Mouse (Mus musculus): ENCODE measurements around the gene S1pr2. TPM values are rescaled to one million over a fixed set of nuclear protein-coding genes. Genes with fewer than 3 reads are reported as not detected.

The S1pr2 gene
- 39.4 and 40.1 TPM in 2 replicates for polyA plus RNA-seq (2015; fragmentation: Nextera tagmentation; extraction: Ambion mirVana)

DNA sequence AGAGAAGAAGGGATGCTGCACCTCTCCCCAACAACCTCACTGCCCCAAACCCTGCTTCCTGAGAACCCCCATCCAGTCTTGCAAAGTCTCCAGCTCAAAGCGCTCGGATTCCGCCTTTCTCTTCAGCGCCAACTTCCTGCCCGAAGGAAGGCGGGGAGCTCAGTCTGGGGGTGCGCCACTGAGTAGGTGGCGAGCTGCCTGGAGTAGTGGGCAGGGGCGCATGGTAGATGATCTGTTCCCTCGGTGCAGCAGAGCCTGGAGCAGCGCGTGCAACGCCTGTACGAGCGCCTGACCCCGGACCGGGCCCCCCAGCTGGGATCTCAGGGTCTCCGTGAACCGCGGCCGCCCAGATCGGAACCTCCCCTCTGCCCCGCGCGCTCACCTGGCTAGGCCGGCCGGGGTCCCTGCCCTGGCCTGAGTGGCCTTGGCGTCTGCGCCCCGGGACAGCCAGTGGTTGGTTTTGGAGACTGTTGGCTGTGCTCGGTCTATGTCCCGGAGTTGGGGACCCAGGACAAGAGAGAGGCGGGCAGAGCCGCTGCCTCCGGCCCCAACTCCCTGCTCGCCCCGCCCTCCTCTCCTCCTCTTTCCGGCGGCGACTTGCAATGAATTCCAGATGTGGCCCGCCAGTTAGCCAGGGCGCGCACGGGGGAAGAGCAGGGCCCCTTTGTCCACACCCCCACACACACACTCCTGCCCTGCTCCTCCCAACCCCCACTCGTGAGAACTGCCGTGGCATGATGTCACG, at the start of gene S1pr2:
Gene S1pr2 (minus strand): TSS at position 566 of the 745 bp plus-strand sequence.
- peak within 1 kb of the TSS; percentile 95 for H3K27ac ChIP-seq
- WGBS, result under 1% methylated on average over 47 of the region's 47 CpGs

DNA sequence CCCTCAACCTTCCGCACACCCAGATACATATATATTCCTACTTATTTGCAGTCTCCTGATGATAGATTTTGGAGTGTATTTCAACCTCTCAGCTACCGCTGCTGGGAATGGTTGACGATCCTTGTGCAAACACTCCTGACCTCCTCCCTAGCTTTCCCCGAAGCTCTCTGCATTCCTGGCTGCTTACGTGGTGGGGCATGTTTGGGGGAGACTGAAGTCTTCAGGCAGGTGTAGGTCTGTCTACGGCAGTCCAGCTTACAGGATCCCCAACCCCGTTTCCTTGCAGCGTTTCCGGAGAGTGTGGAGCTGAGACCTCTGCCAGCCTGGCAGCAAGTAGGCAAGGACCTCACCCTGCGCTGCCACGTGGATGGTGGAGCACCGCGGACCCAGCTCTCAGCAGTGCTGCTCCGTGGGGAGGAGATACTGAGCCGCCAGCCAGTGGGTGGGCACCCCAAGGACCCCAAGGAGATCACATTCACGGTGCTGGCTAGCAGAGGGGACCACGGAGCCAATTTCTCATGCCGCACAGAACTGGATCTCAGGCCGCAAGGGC, 48.8 kb upstream of the S1pr2 start:
- no peak for ATAC-seq (ENCODE audit: insufficient read depth, low FRiP score, low read depth)
- Histone ChIP-seq H3K36me3 (no peaks in the 10 kb centered on the region), H3K27me3 (replicated peaks) (peaks cover 11% of the 10 kb centered on the region), H3K27ac (peak overlapping the region; percentile 57; the same call in 1 of the 2 replicates), H3K4me3 (replicated peaks) (0 out of 2 replicates have a peak overlapping the region, but pooled peaks have one; percentile 5), H3K4me1 (peaks cover 15% of the 10 kb centered on the region), H3K9ac (no peak overlapping the region), H3K4me2 (peak overlapping the region; percentile 33), H3K9me3 (no peaks in the 10 kb centered on the region)
- WGBS, result 55% methylated on average over 19 of the region's 19 CpGs

More for the DNA sequence above, at the start of gene S1pr2:
- no peaks in the 10 kb centered on the region for H3K27me3 ChIP-seq (replicated peaks)
- H3K4me3 ChIP-seq (replicated peaks), result peak within 1 kb of the TSS; percentile 91
- H3K9me3 ChIP-seq, result no peaks in the 10 kb centered on the region
- ATAC-seq (ENCODE audit: insufficient read depth, low FRiP score, low read depth), result peak; percentile 56
- H3K9ac ChIP-seq, result peak within 1 kb of the TSS; percentile 87
- no peaks in the 10 kb centered on the region for H3K36me3 ChIP-seq
- H3K4me2 ChIP-seq, result peak within 1 kb of the TSS; percentile 76
- peaks cover 49% of the 10 kb centered on the region for H3K4me1 ChIP-seq

DNA sequence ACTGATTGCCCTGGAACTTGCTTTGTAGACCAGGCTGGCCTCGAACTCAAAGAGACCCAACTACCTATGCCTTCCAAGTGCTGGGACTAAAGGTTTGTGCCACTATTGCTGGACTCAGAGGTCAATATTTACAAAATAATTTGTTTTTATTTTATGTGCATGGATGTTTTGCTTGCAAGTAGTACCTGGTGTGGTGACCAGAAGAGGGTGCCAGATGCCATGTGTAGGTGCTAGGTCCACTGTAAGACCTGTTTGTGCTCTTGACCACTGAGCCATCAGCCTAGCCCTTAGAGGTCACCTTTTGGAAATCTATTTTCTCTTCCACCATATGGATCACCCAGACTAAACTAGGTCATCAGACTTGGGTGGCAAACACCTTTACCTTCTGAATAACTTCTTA, 46.1 kb upstream of the S1pr2 start:
- H3K27me3 ChIP-seq (replicated peaks), result 0 out of 2 replicates have a peak, but pooled peaks cover 3% of the 10 kb centered on the region
- no peak for ATAC-seq (ENCODE audit: insufficient read depth, low FRiP score, low read depth)
- no peak overlapping the region for H3K4me2 ChIP-seq
- no peak overlapping the region for H3K4me3 ChIP-seq (replicated peaks)
- H3K9ac ChIP-seq, result no peak overlapping the region
- WGBS, result 85% methylated on average over 1 of the region's 1 CpGs
- no peaks in the 10 kb centered on the region for H3K9me3 ChIP-seq
- H3K27ac ChIP-seq, result no peak overlapping the region
- H3K36me3 ChIP-seq, result no peaks in the 10 kb centered on the region
- no peaks in the 10 kb centered on the region for H3K4me1 ChIP-seq

DNA sequence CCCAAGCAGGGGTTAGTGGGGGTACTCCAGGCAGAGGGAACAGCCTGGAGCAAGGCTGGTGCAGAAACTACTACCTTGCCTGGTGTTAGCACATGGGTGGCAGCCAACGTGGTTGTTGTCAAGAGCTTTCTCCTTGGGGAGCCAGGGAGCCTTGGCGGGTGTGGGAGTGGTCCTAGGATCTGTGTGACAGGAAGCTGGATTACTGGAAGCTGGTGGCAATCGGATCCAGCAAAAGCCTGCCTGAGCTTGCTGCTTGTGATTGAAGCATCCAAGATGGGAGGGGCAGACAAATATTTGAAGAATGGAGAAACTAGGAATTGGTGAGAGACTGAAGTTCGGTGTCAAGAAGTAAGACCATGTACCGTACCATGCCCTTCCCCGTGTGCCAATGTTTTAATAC, 45.7 kb upstream of the S1pr2 start:
- no peak overlapping the region for H3K4me2 ChIP-seq
- no peak for ATAC-seq (ENCODE audit: insufficient read depth, low FRiP score, low read depth)
- WGBS, result 42% methylated on average over 6 of the region's 6 CpGs
- no peak overlapping the region for H3K27ac ChIP-seq
- no peak overlapping the region for H3K9ac ChIP-seq
- H3K9me3 ChIP-seq, result no peaks in the 10 kb centered on the region
- no peak overlapping the region for H3K4me3 ChIP-seq (replicated peaks)
- peaks cover 5% of the 10 kb centered on the region; the same call in 1 of the 2 replicates for H3K27me3 ChIP-seq (replicated peaks)
- no peaks in the 10 kb centered on the region for H3K36me3 ChIP-seq
- H3K4me1 ChIP-seq, result peaks cover 4% of the 10 kb centered on the region; the same call in 1 of the 2 replicates

DNA sequence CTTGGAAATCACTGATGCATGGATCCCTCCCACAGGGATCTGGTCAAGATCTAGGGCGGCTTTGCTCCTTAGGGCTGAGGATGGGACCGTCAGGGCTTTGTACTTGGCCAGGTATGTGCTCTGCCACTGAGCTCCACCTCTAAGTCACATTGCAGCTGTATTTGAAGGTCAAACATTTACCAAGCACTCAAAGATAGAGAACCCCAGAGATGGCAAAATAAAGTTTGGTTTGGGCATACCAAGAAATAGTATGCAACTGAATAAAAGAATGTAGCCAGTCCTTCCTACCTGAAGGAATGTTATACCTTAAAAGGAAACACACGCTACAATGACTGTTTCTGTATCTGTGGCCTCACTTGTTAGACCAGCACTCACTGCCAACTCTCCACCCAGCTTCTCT, 44.8 kb upstream of the S1pr2 start:
- Histone ChIP-seq H3K9me3 (no peaks in the 10 kb centered on the region), H3K27me3 (replicated peaks) (peaks cover 13% of the 10 kb centered on the region; the same call in 1 of the 2 replicates), H3K4me2 (no peak overlapping the region), H3K27ac (no peak overlapping the region), H3K4me3 (replicated peaks) (no peak overlapping the region), H3K9ac (no peak overlapping the region), H3K4me1 (peaks cover 13% of the 10 kb centered on the region), H3K36me3 (no peaks in the 10 kb centered on the region)
- WGBS, result 75% methylated on average over 3 of the region's 3 CpGs
- ATAC-seq (ENCODE audit: insufficient read depth, low FRiP score, low read depth), result no peak

DNA sequence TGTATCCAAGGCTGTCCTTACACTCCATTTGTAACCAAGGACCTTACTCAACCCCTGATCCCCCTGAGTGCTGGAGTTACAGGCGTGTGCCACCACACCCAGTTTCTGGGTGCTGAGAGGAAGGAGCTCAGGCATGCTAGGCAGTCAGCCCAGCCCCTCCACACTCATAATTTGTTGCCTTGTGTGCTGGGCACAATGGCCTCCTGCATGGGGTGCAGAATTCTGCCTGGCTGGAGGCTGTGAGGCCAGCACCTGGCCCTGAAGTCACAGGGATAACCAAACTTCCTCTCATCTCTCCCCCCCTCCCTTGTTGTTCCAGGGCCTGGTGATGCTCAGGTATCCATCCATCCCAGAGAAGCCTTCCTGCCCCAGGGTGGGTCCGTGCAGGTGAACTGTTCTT, 42.0 kb upstream of the S1pr2 start:
- no peak overlapping the region for H3K27ac ChIP-seq
- ATAC-seq (ENCODE audit: insufficient read depth, low FRiP score, low read depth), result no peak
- H3K4me3 ChIP-seq (replicated peaks), result no peak overlapping the region
- peaks cover 28% of the 10 kb centered on the region for H3K4me1 ChIP-seq
- H3K36me3 ChIP-seq, result no peaks in the 10 kb centered on the region
- H3K9me3 ChIP-seq, result no peaks in the 10 kb centered on the region
- no peak overlapping the region for H3K4me2 ChIP-seq
- H3K9ac ChIP-seq, result no peak overlapping the region; the same call in 1 of the 2 replicates
- WGBS, result 68% methylated on average over 2 of the region's 2 CpGs
- peaks cover 18% of the 10 kb centered on the region; the same call in 1 of the 2 replicates for H3K27me3 ChIP-seq (replicated peaks)

DNA sequence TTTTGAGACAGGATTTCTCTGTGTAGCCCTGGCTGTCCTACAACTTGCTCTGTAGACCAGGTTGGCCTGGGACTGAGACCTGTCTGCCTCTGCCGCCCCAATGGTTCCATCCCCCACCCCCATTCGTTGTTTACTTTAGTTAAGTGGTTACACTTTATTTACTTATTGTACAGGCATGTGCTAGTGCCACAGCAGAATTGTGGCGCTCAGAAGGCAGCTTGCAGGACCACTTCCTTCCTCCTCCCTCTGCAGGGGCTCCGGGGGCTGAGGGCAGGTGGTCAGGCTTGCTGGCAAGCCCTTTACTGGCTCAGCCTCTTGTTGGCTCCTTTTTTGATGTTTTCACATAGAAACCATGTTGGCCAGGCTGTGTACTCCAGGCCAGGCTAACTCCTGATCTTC, 40.6 kb upstream of the S1pr2 start:
- 35% methylated on average over 4 of the region's 4 CpGs for WGBS
- Histone ChIP-seq H3K9me3 (no peaks in the 10 kb centered on the region), H3K27ac (no peak overlapping the region), H3K9ac (no peak overlapping the region), H3K4me1 (peaks cover 31% of the 10 kb centered on the region), H3K4me2 (peak overlapping the region; percentile 72; the same call in 1 of the 2 replicates), H3K36me3 (no peaks in the 10 kb centered on the region), H3K4me3 (replicated peaks) (peak overlapping the region; percentile 46; the same call in 1 of the 2 replicates), H3K27me3 (replicated peaks) (peaks cover 18% of the 10 kb centered on the region; the same call in 1 of the 2 replicates)
- no peak for ATAC-seq (ENCODE audit: insufficient read depth, low FRiP score, low read depth)

DNA sequence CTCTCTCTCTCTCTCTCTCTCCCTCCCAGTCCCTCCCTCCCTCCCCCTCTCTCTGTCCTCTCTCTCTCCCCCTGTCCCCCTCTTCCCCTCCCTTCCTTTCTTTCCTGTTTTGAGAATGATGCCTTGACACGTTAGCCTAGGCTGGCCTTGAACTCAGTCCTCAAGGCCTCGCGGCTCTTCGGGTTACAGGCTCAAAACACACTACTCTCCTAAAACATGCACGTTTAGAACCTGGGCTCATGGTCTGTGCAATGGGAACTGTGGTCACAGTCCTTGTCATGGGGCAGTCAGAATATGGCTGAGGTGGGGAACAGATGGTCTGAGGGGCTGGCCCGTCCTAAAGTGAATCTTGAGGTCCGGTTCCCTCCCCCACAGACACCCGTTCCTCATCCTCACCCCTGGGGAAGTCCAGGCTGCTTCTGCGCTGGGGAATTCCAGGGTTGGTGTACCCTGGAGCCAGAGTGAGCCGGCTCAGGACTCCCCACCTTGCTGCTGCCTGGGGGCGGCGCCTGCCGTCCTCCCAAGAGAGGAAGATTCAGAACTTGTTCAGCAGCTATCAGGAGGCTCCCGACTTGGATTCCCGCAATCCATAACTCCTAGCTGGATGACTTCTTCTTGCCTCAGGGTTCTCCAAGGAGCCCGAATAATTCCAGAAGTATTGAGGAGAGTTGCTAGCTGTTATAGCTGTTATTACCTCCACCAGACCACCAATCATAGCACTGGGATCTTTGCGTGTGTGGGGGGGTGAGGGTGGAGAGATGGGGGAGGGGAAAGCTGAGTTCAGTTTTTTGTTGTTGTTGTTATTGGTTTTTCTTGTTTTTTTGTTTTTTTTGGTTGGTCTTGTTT, 40.0 kb upstream of the S1pr2 start:
- ATAC-seq (ENCODE audit: insufficient read depth, low FRiP score, low read depth), result no peak
- Histone ChIP-seq H3K36me3 (no peaks in the 10 kb centered on the region), H3K4me2 (peak overlapping the region; percentile 72), H3K27me3 (replicated peaks) (peaks cover 18% of the 10 kb centered on the region; the same call in 1 of the 2 replicates), H3K4me3 (replicated peaks) (peak overlapping the region; percentile 46), H3K4me1 (peaks cover 34% of the 10 kb centered on the region), H3K9me3 (no peaks in the 10 kb centered on the region), H3K9ac (no peak overlapping the region), H3K27ac (0 out of 2 replicates have a peak overlapping the region, but pooled peaks have one; percentile 55)
- WGBS, result 7% methylated on average over 17 of the region's 17 CpGs

DNA sequence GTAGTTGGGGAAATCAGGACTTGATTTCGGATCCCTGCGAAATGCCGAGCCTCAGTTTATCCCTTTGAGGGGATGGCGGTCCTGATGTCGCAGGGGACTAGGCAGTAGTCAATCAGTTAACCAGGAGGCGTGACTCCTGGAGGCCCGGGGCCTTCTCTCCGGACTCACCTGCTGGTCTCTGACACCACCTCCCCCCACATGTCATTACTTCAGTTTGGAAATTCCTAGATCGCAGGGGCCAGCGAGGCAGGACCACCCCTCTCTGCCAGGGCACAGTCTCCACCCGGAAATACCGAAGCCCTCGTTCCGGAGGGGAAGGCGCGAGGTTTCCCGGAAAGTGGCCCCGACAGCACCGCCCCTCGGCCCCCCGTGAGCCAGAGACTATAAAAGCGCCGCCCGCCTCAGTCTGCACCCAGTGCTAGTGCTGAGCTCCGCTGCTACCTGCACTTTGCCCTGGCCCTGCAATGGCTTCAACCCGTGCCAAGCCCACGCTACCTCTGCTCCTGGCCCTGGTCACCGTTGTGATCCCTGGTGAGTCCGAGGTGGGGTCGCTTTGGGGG, 39.1 kb upstream of the S1pr2 start, which contains the start of gene Icam1:
Gene Icam1 (plus strand): TSS at position 415 of the 560 bp plus-strand sequence.
- Histone ChIP-seq H3K27me3 (replicated peaks) (peaks cover 18% of the 10 kb centered on the region; the same call in 1 of the 2 replicates), H3K27ac (peak within 1 kb of the TSS; percentile 55), H3K9me3 (no peaks in the 10 kb centered on the region), H3K36me3 (no peaks in the 10 kb centered on the region), H3K4me1 (peaks cover 34% of the 10 kb centered on the region), H3K4me2 (peak within 1 kb of the TSS; percentile 72), H3K4me3 (replicated peaks) (peak within 1 kb of the TSS; percentile 46), H3K9ac (no peak within 1 kb of the TSS)
- ATAC-seq (ENCODE audit: insufficient read depth, low FRiP score, low read depth), result peak; percentile 45; the same call in 1 of the 2 replicates
- 1% methylated on average over 30 of the region's 30 CpGs for WGBS

DNA sequence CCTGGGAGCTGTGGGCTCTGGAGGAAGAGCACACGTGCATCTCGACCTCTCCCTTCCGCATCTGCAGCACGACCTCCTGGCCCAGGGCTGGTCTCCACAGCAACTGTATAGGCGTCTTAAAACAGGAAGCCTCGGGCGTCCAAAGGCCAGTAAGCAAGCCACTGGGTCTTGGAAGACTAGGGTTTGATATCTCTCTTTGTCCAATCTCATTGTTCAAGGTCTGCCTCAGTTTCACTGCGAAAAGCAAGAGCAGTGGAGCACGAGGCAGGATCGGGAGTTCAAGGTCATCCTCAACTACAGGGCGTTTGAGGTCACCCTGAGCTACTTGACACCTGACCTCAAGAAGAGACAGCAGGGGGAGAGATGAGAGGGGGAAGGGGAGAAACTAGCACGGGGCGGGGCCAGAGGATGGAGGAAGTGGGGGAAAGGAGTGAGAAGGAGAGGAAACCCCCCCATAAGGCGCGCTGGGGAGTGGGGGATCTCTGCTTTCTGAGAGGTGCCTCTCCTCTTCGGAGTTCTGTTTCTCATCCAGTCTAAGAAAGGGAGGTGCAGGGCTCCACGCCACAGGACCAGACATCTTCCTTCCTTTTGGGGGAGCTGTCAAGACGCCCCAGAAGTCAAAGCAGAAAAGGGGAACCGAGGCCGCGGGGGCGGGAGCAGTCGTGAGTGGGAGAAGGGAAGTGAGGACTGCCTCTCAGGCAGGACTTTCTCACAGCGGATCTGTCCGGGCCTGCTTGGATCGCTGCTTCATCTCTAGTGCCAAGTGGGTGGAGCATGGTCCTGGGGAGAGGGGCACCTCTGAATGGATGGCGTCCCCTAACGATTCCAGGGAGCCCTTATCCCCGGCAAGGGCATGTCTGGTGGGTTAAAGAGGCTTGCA, 38.4 kb upstream of the S1pr2 start:
- WGBS, result 5% methylated on average over 29 of the region's 29 CpGs
- peaks cover 18% of the 10 kb centered on the region; the same call in 1 of the 2 replicates for H3K27me3 ChIP-seq (replicated peaks)
- H3K4me1 ChIP-seq, result peaks cover 34% of the 10 kb centered on the region
- no peak overlapping the region for H3K9ac ChIP-seq
- H3K4me2 ChIP-seq, result peak overlapping the region; percentile 72
- peak overlapping the region; percentile 55 for H3K27ac ChIP-seq
- no peaks in the 10 kb centered on the region for H3K36me3 ChIP-seq
- ATAC-seq (ENCODE audit: insufficient read depth, low FRiP score, low read depth), result peak; percentile 64; the same call in 1 of the 2 replicates
- H3K4me3 ChIP-seq (replicated peaks), result peak overlapping the region; percentile 46
- no peaks in the 10 kb centered on the region for H3K9me3 ChIP-seq

All from stomach, embryonic 15.5 days (tissue).